Mouse (Mus musculus) urinary bladder, adult 18-20 months (tissue): Measurements from ENCODE around the gene Gpd1.
"Not testable (repeated sequence)": the region's sequence is repeated elsewhere in the genome, so short reads cannot be mapped to it uniquely, and the experiment has no call there.

ENCODE experiments used
- DNase-seq, 2 experiments: peaks; one replicate each; pipeline ENCODE4 v3.0.0; 2022; ENCODE audit warnings: low spot score in 2 of 2, mixed read lengths in 2 of 2

The Gpd1 gene

GRCm38 (mm10) chr15:99721921-99722743 is 4.8 kb downstream of the Gpd1 start:
- DNase-seq = no peak

GRCm38 (mm10) chr15:99723120-99723514 is 5.8 kb downstream of the Gpd1 start:
- DNase-seq = no peak

GRCm38 (mm10) chr15:99723515-99724291 is 6.4 kb downstream of the Gpd1 start:
- no peak for DNase-seq

GRCm38 (mm10) chr15:99724292-99725021 is 7.1 kb downstream of the Gpd1 start:
- DNase-seq = peak in 1 of 2 experiments; percentile 40

- DNase-seq = peak; percentile 81 to 92
These were observed 8.2 kb downstream of the Gpd1 start, which contains the start of gene Cox14 for GRCm38 (mm10) chr15:99725341-99726155. Cox14 (plus strand) TSS chr15:99725618.

- DNase-seq = no peak
These were observed 9.2 kb downstream of the Gpd1 start for GRCm38 (mm10) chr15:99726549-99726948.

GRCm38 (mm10) chr15:99727039-99727438 is 9.7 kb downstream of the Gpd1 start:
- DNase-seq = not testable (repeated sequence)

GRCm38 (mm10) chr15:99727525-99727924 is 10.2 kb downstream of the Gpd1 start:
- DNase-seq = no peak

GRCm38 (mm10) chr15:99728211-99728610 is 10.9 kb downstream of the Gpd1 start:
- DNase-seq = no peak

GRCm38 (mm10) chr15:99729056-99729783 is 11.9 kb downstream of the Gpd1 start:
- no peak for DNase-seq

- DNase-seq = no peak
These were observed 13.9 kb downstream of the Gpd1 start for GRCm38 (mm10) chr15:99731167-99731566.

- DNase-seq = no peak
These were observed 14.4 kb downstream of the Gpd1 start for GRCm38 (mm10) chr15:99731678-99732077.

- DNase-seq = no peak
These were observed 15.9 kb downstream of the Gpd1 start for GRCm38 (mm10) chr15:99733186-99733585.

GRCm38 (mm10) chr15:99735631-99736030 is 18.3 kb downstream of the Gpd1 start:
- peak; percentile 100 for DNase-seq

- DNase-seq = no peak
These were observed 19.4 kb downstream of the Gpd1 start for GRCm38 (mm10) chr15:99736675-99737074.

GRCm38 (mm10) chr15:99740229-99740628 is 22.9 kb downstream of the Gpd1 start:
- no peak for DNase-seq

GRCm38 (mm10) chr15:99754204-99754603 is 36.9 kb downstream of the Gpd1 start:
- DNase-seq = no peak

GRCm38 (mm10) chr15:99767467-99767866 is 50.2 kb downstream of the Gpd1 start:
- no peak for DNase-seq

- DNase-seq = no peak
These were observed 51.4 kb downstream of the Gpd1 start for GRCm38 (mm10) chr15:99768761-99769160.

- no peak for DNase-seq
These were observed 53.7 kb downstream of the Gpd1 start for GRCm38 (mm10) chr15:99771004-99771500.
